Mouse (Mus musculus) WW6 (cell line): ENCODE data around the gene Fbxw15.
A peak's percentile ranks its signal among the peaks of the same experiment; 100 is the strongest.
"Not testable (repeated sequence)": the region's sequence is repeated elsewhere in the genome, so short reads cannot be mapped to it uniquely, and the experiment has no call there.

Experiments
- DNase-seq: peaks from one replicate; pipeline ENCODE4 v3.0.0-alpha.2; 2013; ENCODE audit warnings: low read depth, low spot score

Gene Fbxw15

GRCm38 (mm10) chr9:109568162-109568561 is at the start of gene Fbxw15:
TSS of gene Fbxw15 (minus strand) at chr9:109568262.
- not testable (repeated sequence) for DNase-seq

DNA sequence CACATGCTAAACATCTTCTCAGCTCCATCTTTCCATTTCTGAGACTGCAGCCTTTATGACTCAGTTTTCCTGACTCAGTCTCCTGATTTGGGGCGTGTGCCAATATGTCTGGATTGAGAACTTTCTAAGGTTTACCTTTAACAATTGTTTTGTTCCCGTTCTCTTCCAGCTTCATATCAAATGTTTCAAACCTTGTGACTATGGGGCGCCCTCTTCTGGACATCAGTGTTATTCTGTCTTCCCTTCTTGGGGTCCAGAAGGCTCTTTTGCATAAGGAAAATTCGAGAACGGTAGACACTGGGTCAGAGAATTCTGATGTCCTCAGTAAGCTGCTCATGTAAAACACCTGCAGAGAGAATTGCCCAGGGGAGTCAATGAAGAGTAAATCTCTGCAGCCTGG is 38.8 kb upstream of the Fbxw15 start:
- DNase-seq: peak; percentile 7

- not testable (repeated sequence) for DNase-seq
Measured at GRCm38 (mm10) chr9:109602128-109602527, 34.1 kb upstream of the Fbxw15 start.

- DNase-seq: no peak
Measured at GRCm38 (mm10) chr9:109597226-109597625, 29.2 kb upstream of the Fbxw15 start.

DNA sequence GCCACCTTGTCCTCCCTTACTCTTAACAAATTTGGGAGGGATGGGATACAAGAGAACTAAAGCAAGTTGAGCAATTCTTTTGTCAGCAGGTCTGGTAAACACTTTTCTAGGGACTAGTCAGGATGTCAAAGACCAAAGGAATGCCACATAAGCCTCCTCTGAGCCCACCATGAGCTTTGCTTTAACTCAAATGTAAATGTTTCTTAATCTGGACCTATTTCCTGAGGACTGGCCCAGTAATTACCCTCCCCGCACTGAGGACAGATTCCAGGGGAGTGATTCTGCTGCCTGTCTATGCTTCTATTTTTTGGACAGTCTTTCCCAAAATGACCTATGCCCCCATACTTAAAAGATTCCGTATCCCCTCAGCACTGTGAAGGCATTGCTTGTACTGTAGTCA is 26.8 kb upstream of the Fbxw15 start:
- DNase-seq: no peak

DNA sequence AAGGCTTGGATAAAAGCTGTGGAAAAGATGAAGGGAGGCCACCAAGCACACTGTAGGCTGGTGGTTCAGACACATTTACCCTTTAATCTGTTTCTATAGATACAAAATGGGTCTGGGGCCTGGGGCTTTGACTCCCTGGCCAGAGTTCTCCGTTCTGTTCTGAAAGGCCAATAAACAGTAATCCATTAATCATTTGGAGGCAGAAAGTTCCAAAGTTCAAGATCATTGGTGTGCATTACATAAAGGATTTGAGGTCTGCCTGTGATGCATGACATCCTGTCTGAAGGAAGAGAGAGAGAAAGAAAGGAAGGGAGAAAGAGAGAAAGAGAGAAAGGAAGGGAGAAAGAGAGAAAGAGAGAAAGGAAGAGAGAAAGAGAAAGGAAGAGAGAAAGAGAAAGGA is 2.5 kb downstream of the Fbxw15 start:
- DNase-seq: no peak

- DNase-seq: not testable (repeated sequence)
Measured at GRCm38 (mm10) chr9:109562106-109562505, 6.0 kb downstream of the Fbxw15 start.

DNA sequence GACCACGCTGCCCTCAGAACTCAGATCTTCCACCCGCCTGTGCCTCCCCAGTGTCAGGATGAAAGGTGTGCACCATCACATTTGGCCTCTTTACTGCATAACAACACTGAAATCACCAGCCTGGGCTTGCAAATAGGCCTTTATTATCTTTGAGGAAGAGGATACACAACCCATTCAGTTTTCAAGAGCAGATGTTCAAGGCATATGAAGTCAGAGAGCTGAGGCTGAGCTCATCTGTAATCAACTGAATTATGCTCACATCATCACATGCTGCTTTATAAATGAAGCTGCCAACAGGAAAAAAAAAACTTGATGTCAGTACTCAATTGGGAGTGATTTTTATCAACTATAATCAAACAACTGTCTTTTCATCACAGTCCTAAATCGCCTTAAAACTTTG is 15.6 kb downstream of the Fbxw15 start:
- DNase-seq: no peak

DNA sequence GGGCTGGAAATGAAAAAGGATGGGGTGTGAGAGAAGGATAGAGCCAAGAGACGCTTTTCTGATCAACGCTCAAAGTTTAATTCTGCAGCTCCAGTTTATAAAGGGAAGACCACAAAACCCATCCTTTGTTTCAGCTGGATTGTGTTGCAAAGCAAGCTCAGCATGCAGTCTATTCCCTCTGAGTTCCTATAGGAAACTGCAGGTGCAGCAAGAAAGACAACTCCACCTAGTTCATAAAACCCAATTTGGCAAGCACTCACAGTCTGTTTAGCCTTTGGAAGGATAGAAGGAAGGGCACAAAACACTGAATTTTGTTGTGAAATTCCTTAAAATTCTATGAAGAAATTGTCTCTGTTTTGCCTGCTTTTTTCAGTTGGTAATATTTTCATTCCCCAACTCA is 18.4 kb downstream of the Fbxw15 start:
- not testable (repeated sequence) for DNase-seq

GRCm38 (mm10) chr9:109523385-109524064 is 44.5 kb downstream of the Fbxw15 start:
- DNase-seq: no peak
